Mouse (Mus musculus): ENCODE results near the gene Fdps.

DNA sequence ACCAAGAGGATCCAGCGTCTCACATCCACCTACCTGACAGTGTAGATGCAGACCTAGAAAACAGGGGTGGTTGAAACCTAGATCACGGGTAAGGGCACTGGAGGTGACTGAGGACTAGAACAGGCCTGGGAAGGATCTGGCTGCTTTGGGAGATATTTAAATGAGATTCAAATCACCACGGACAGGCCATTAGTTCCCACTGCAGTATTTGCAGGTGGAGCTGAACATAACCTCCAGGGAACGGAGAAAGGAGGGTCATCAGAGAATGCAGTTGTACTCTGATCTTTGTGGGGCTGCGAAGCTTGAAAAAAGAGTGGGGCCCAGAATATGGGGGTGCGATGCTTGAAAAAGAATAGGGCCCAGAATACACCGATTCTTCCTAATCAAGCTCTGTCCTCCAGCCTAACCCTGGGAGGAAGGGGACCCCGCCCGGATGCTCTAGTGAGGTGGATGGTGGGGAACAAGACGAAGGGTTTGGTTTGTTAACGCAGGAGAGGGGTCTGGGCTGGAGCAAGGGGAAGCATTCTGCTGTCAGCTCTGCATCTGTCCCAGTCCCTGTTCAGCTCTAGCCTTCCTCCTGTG is 9.2 kb downstream of the Fdps start:
- TF ChIP-seq CTCF (IDR thresholded peaks at IDR 0.05; ENCODE audit: low read depth, low read length) (no peak), POLR2A (IDR thresholded peaks at IDR 0.05; ENCODE audit: insufficient read depth, low read length) (no peak)
